Mouse (Mus musculus): Measurements from ENCODE around the gene Il1r2. TPM values are rescaled to one million over a fixed set of nuclear protein-coding genes. Genes with fewer than 3 reads are reported as not detected.

Il1r2 gene
- polyA plus RNA-seq, 1 experiment from 2014 or later: 3.9 TPM

DNA sequence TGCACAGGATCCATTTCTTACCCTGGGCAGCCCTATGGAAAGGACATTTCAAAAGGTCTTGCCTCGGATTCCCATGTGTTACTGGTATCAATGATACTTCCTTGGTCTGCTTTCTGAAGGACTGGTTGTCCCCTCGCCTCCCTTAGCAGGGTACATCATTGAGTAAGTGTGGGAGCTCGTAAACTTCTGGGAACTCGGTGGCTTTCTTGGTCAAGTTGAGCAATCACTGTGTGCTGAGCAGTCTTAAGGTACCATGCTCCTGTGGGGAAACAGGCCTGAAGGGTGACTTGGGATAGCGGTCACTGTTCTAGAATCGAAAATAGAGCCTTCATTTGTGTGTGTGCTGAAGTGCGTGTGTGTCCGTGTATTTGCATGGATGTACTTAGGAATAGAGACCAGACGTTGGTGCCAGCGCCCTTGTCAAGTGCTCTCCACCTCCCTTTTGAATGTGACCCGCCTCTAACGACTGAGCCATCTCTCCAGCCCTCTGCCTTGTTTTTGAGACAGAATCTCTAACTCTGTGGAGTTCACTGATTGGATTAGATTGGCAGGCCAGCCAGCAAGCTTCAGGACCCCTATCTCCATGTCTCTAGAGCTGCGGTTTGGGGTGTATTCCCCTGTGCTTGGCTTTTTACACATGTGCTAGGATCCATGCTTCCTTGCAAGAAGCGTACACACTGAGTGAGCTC lies 43.4 kb upstream of the Il1r2 start:
- Histone ChIP-seq H3K27ac (ENCODE audit: low read length) (no peak overlapping the region), H3K4me1 (ENCODE audit: insufficient read depth, low read depth, low read length) (no peaks in the 10 kb centered on the region), H3K4me2 (replicated peaks; ENCODE audit: low read depth, low read length) (no peak overlapping the region), H3K9ac (replicated peaks; ENCODE audit: low read depth) (no peak overlapping the region), H3K36me3 (ENCODE audit: insufficient read depth, low read length) (0 out of 2 replicates have a peak, but pooled peaks cover 4% of the 10 kb centered on the region), H3K4me3 (ENCODE audit: low read depth, low read length) (no peak overlapping the region), H3K9me3 (ENCODE audit: low read length) (no peaks in the 10 kb centered on the region), H3K27me3 (replicated peaks; ENCODE audit: insufficient read depth, low read length) (no peaks in the 10 kb centered on the region)
- DNase-seq (ENCODE audit: low spot score): peak; percentile 25
- WGBS: 73% methylated on average over 14 of the region's 14 CpGs
- TF ChIP-seq EP300 (IDR thresholded peaks at IDR 0.05): peak; percentile 81
- TF ChIP-seq CTCF (IDR thresholded peaks at IDR 0.05): no peak
- peak; percentile 46; the same call in 1 of the 2 replicates for ATAC-seq

- TF ChIP-seq CTCF (IDR thresholded peaks at IDR 0.05) (no peak), EP300 (IDR thresholded peaks at IDR 0.05) (no peak)
- Histone ChIP-seq H3K36me3 (ENCODE audit: insufficient read depth, low read length) (0 out of 2 replicates have a peak, but pooled peaks cover under 1% of the 10 kb centered on the region), H3K27ac (ENCODE audit: low read length) (no peak overlapping the region)
Measured at GRCm38 (mm10) chr1:40030976-40031356, 42.9 kb upstream of the Il1r2 start.

DNA sequence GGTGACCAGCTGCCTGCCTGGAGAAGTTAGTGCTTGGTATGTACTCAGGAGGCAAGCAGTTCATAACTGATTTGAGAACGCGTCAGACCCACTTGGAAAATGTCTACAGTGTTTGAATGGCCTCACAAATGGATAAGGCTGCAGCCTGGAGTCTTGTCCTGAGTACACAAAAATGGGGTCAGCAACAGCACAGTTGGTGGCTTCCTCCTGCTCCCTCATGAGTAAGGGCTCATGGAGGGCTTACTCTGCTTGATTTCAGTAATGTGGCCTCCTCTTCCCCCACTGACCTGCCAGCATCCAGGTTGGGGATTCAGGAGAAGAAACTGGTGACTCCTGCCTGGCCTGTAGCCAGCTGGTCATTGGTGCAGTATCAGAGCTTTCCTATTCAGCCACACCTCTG lies 42.3 kb upstream of the Il1r2 start:
- no peaks in the 10 kb centered on the region for H3K9me3 ChIP-seq (ENCODE audit: low read length)
- no peak overlapping the region for H3K9ac ChIP-seq (replicated peaks; ENCODE audit: low read depth)
- 56% methylated on average over 2 of the region's 2 CpGs for WGBS
- H3K36me3 ChIP-seq (ENCODE audit: insufficient read depth, low read length): no peaks in the 10 kb centered on the region
- H3K27me3 ChIP-seq (replicated peaks; ENCODE audit: insufficient read depth, low read length): no peaks in the 10 kb centered on the region
- no peak for ATAC-seq
- DNase-seq (ENCODE audit: low spot score): no peak
- TF ChIP-seq EP300 (IDR thresholded peaks at IDR 0.05) (no peak), CTCF (IDR thresholded peaks at IDR 0.05) (no peak)
- H3K27ac ChIP-seq (ENCODE audit: low read length): no peak overlapping the region
- no peak overlapping the region for H3K4me2 ChIP-seq (replicated peaks; ENCODE audit: low read depth, low read length)
- no peak overlapping the region for H3K4me3 ChIP-seq (ENCODE audit: low read depth, low read length)
- H3K4me1 ChIP-seq (ENCODE audit: insufficient read depth, low read depth, low read length): no peaks in the 10 kb centered on the region

More at GRCm38 (mm10) chr1:40030976-40031356, 42.9 kb upstream of the Il1r2 start:
- Histone ChIP-seq H3K9ac (replicated peaks; ENCODE audit: low read depth) (no peak overlapping the region), H3K27me3 (replicated peaks; ENCODE audit: insufficient read depth, low read length) (no peaks in the 10 kb centered on the region), H3K9me3 (ENCODE audit: low read length) (no peaks in the 10 kb centered on the region), H3K4me3 (ENCODE audit: low read depth, low read length) (no peak overlapping the region), H3K4me2 (replicated peaks; ENCODE audit: low read depth, low read length) (no peak overlapping the region), H3K4me1 (ENCODE audit: insufficient read depth, low read depth, low read length) (no peaks in the 10 kb centered on the region)
- 87% methylated on average over 8 of the region's 8 CpGs for WGBS
- ATAC-seq (no peak), DNase-seq (ENCODE audit: low spot score) (no peak)

GRCm38 (mm10) chr1:40033315-40033714 lies 40.6 kb upstream of the Il1r2 start:
- ATAC-seq (no peak), DNase-seq (ENCODE audit: low spot score) (no peak)
- H3K4me1 ChIP-seq (ENCODE audit: insufficient read depth, low read depth, low read length): no peaks in the 10 kb centered on the region
- H3K9me3 ChIP-seq (ENCODE audit: low read length): no peaks in the 10 kb centered on the region
- no peak overlapping the region for H3K27ac ChIP-seq (ENCODE audit: low read length)
- H3K36me3 ChIP-seq (ENCODE audit: insufficient read depth, low read length): no peaks in the 10 kb centered on the region
- TF ChIP-seq EP300 (IDR thresholded peaks at IDR 0.05) (no peak), CTCF (IDR thresholded peaks at IDR 0.05) (no peak)
- H3K4me3 ChIP-seq (ENCODE audit: low read depth, low read length): no peak overlapping the region
- H3K9ac ChIP-seq (replicated peaks; ENCODE audit: low read depth): no peak overlapping the region
- WGBS: 63% methylated on average over 4 of the region's 4 CpGs
- no peaks in the 10 kb centered on the region for H3K27me3 ChIP-seq (replicated peaks; ENCODE audit: insufficient read depth, low read length)
- no peak overlapping the region for H3K4me2 ChIP-seq (replicated peaks; ENCODE audit: low read depth, low read length)

GRCm38 (mm10) chr1:40033743-40034420 lies 40.0 kb upstream of the Il1r2 start:
- Histone ChIP-seq H3K27ac (ENCODE audit: low read length) (no peak overlapping the region), H3K27me3 (replicated peaks; ENCODE audit: insufficient read depth, low read length) (no peaks in the 10 kb centered on the region), H3K9ac (replicated peaks; ENCODE audit: low read depth) (no peak overlapping the region), H3K36me3 (ENCODE audit: insufficient read depth, low read length) (no peaks in the 10 kb centered on the region), H3K4me2 (replicated peaks; ENCODE audit: low read depth, low read length) (no peak overlapping the region), H3K4me1 (ENCODE audit: insufficient read depth, low read depth, low read length) (no peaks in the 10 kb centered on the region), H3K4me3 (ENCODE audit: low read depth, low read length) (no peak overlapping the region), H3K9me3 (ENCODE audit: low read length) (no peaks in the 10 kb centered on the region)
- ATAC-seq (peak; percentile 32; the same call in 1 of the 2 replicates), DNase-seq (ENCODE audit: low spot score) (no peak)
- 68% methylated on average over 12 of the region's 12 CpGs for WGBS
- TF ChIP-seq EP300 (IDR thresholded peaks at IDR 0.05): no peak
- TF ChIP-seq CTCF (IDR thresholded peaks at IDR 0.05): no peak

DNA sequence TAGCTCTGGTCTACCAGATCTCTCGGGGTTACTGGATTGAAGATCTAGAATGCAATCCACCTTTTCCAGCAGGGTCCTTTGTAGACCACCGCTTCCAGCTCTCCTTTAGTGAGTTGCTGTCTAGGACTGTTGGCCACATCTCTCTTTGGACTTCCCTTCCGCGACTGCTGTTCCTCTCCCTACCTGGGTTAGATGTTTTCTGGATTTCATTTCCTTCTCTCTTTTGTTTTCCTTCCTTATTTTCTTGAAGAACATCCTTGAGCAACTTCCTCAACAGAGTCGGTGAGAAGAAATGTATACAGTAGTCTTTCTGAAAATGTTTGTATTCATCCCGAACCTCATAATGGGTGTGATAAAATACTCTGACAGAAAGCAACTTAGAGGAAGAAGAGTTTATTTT lies 36.0 kb upstream of the Il1r2 start:
- H3K27me3 ChIP-seq (replicated peaks; ENCODE audit: insufficient read depth, low read length): no peaks in the 10 kb centered on the region
- no peak overlapping the region for H3K4me2 ChIP-seq (replicated peaks; ENCODE audit: low read depth, low read length)
- ATAC-seq (no peak), DNase-seq (ENCODE audit: low spot score) (no peak)
- H3K36me3 ChIP-seq (ENCODE audit: insufficient read depth, low read length): no peaks in the 10 kb centered on the region
- no peak overlapping the region for H3K4me3 ChIP-seq (ENCODE audit: low read depth, low read length)
- H3K27ac ChIP-seq (ENCODE audit: low read length): no peak overlapping the region
- H3K4me1 ChIP-seq (ENCODE audit: insufficient read depth, low read depth, low read length): no peaks in the 10 kb centered on the region
- H3K9me3 ChIP-seq (ENCODE audit: low read length): no peaks in the 10 kb centered on the region
- TF ChIP-seq CTCF (IDR thresholded peaks at IDR 0.05) (no peak), EP300 (IDR thresholded peaks at IDR 0.05) (no peak)
- WGBS: 83% methylated on average over 6 of the region's 6 CpGs
- H3K9ac ChIP-seq (replicated peaks; ENCODE audit: low read depth): no peak overlapping the region
